Mouse (Mus musculus): Measurements from ENCODE around the gene Cuedc2.

GRCm38 (mm10) chr19:46324918-46325317 is 13.6 kb downstream of the Cuedc2 start:
- TF ChIP-seq CTCF (IDR thresholded peaks at IDR 0.05; ENCODE audit: insufficient read depth, low read depth, low read length) = no peak
- no peak for TF ChIP-seq POLR2A (IDR thresholded peaks at IDR 0.05; ENCODE audit: insufficient read depth, low read depth, low read length)

Data from olfactory bulb, adult 2 months (tissue).